Mouse (Mus musculus): ENCODE data around the gene Hoxc11. TPM values are rescaled to one million over a fixed set of nuclear protein-coding genes. Genes with fewer than 3 reads are reported as not detected.

The Hoxc11 gene
- total RNA-seq, 4 experiments from 2014 or later, result not detected

DNA sequence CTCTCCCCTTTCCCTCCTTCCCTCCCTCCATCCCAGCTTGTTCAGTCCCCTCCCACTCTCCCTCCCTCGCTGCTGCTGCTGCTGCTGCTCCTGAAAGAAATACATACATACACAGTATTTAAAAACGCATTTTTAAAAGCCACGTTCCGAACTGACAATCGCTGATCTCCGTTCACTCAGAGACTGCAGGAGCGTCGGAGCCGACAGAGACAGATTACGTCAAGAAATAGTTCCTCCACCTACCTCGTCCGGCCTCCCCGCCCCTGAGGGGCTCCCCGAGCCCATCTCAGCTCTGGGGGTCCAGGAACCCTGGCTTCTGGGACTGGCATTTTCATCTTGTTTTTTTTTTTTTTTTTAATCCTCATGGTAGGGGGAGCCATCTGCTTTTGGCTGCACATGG, 26.7 kb downstream of the Hoxc11 start:
- no peak for DNase-seq (ENCODE audit: low spot score in 2 of 2)

DNA sequence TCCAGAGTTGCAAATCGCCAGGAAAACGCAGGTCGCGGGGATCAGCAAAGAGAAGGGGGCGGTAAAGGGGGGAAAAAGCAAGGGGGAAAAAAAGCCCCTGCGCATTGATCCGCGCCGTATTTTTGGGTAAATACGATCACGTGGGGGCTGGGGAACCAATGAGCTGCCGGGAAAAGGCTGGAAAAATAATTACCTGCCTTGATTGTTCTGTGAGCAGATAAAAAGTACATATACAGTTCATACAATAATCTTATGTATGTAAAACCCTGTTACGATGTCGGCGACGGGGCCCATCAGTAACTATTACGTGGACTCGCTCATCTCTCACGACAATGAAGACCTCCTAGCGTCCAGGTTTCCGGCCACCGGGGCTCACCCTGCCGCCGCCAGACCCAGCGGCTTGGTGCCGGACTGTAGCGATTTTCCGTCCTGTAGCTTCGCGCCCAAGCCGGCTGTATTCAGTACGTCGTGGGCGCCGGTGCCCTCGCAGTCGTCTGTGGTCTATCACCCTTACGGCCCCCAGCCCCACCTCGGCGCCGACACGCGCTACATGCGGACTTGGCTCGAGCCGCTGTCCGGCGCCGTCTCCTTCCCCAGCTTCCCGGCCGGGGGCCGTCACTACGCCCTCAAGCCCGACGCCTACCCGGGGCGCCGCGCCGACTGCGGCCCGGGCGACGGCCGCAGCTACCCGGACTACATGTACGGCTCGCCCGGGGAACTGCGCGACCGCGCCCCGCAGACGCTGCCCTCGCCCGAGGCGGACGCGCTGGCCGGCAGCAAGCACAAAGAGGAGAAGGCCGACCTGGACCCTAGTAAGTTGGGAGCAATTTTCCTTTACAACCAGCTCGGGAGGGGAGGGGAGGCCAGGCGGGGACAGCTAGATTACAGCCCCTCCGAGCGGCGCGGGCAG, 27.4 kb downstream of the Hoxc11 start:
- no peak for DNase-seq (ENCODE audit: low spot score in 2 of 2)

DNA sequence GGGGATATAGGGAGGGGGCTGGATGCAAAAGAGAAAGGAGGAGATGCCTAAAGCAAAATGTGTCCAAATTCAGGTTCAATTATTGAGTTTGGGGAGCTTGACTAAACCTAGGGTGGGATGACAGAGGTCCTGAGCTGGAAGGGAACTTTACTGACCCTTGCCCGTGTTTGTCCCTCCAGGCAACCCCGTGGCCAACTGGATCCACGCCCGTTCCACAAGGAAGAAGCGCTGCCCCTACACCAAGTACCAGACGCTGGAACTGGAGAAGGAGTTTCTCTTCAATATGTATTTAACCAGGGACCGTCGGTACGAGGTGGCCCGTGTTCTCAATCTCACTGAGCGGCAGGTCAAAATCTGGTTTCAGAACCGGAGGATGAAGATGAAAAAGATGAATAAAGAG, 29.5 kb downstream of the Hoxc11 start:
- no peak for DNase-seq (ENCODE audit: low spot score in 2 of 2)

DNA sequence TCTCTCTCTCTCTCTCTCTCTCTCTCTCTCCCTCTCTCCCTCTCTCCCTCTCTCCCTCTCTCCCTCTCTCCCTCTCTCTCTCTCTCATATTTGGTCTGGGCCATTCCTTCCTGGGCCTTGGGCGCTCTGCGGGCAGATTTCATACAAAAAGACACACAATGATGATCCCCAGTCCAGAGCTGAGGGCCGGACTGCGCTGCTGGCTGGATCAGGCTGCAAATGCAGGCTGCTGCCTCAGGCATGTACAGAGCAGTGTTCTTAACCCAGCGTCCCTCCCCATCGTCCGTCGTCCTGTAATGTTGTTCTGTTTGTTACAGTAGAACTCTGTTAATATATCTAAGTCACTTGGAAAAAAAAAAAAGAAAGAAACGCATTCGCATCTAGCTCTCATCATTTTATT, 30.3 kb downstream of the Hoxc11 start:
- DNase-seq (ENCODE audit: low spot score in 2 of 2), result no peak

DNA sequence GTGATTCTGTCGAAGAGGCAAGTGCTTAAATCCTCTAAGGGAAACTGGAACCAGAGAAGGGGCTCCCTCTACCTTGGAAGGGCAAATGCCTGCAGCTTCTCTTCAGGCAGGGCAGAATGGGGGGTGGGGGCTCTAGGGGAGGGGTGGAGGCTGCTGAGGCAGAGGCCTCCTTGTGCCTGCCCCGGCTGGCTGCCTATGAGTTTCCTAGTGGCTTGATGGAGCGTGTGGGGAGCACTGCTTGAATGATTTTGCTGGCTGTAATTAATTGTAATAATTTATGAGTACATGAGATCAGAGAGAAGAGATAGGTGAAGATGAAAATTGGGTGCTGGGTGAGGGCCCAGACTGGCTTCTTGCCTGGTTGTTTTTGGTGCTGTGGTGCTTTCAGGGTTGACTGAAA, 30.7 kb downstream of the Hoxc11 start:
- DNase-seq (ENCODE audit: low spot score in 2 of 2), result no peak

DNA sequence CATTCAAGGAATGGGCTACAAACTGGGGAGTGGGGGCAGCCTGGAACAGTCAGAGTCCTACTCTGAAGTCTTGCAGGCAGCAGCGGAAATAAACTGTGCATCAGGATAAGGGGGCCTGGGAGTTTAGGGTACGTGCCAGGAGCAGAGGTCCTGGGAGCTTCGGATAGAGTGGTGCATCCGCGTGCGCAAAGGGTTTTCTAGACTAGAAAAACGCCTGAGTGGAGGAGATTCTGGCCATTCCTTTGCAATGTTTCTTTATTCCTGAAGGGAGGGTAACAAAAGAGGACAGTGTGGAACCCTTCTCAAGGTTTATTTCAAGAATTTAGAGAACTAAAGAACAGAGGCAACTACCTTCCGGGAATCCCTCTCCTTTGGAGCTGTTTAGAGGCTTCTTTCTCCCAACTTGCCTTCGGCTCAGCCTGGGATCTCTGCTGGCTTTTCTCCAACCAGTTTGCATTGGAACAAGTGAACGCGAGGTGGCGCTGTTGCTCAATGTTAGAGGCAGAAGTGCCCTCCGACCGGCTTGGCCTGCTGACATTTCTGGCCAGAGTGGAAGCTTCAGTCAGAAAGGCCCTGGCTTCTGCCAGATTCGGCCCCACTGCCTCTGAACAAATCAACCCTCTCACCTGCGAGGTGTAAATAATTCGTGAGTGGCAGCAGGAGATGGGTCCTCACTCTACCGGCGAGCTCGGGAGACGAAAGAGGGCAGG, 33.1 kb downstream of the Hoxc11 start:
- DNase-seq (ENCODE audit: low spot score in 2 of 2), result peak; percentile 53 to 85

DNA sequence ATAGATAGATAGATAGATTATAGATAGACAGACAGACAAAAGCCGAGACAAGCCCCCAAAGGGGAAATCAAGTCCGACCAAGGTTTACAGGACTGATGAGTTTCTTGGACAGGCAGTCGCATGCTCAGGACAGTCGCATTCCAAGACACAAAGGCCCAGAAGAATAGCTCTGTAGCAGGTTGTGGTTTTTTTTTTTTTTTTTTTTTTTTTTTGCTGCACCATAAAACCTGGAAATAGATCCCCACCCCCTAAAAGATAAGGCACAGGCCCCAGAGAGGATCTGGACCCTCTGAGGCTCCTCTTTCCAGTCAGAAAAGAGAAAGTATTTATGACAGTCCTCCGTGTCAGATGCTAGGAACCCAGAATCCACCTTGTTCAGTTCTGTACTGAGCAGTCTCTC, 33.9 kb downstream of the Hoxc11 start:
- no peak for DNase-seq (ENCODE audit: low spot score in 2 of 2)

DNA sequence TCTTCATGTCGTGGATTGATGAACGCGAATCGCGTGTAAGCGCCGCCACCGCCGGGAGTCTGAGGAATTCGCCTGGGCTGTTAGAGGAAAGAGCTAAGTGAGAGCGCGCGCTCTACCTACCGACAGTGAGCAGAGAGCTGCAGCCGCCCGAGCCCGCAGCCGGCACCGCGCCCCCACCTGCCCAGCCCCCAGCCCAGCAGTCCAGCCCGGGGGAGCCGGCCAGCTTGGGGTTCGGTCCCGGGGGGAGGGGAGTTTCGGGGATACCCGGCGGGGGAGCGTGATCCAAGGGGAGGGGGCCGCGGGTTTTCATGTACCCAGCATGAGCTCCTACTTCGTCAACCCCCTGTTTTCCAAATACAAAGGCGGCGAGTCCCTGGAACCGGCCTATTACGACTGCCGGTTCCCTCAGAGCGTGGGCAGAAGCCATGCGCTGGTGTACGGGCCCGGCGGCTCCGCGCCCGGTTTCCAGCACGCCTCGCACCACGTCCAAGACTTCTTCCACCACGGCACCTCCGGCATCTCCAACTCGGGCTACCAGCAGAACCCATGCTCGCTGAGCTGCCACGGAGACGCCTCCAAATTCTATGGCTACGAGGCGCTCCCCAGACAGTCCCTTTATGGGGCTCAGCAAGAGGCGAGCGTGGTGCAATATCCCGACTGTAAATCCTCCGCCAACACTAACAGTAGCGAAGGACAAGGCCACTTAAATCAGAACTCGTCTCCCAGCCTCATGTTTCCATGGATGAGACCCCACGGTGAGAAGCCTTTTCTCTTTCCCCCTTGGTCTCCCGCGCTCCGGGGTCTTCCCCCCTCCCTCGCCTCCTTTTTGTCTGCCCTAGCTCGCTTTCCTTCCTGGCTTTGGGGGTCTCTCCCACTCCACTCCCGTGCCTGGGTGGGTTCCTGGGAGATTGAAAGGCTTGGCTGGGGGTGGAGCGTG, 36.5 kb downstream of the Hoxc11 start, which contains the start of gene Hoxc8:
Gene Hoxc8 (plus strand): TSS at position 147 of the 937 bp plus-strand sequence.
- no peak for DNase-seq (ENCODE audit: low spot score in 2 of 2)

DNA sequence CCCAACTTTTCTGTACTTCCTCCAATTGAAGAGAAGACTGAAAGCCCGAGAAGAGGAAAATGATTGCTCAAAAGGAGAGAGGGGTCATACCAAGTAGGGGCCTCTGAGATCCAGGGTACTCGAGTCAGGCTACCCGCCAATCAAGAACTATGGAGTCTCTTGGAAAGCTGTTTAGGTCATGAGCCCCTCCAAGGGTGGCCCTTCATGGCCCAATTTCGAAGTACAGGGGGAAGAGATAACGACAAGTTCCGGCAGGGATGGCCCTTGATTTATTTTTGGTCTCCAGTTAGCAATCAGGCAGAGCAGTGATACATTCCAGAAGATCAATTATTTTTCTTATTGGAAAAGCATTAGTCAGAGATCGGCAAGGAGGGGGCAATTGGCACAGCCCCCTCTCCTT, 37.6 kb downstream of the Hoxc11 start:
- no peak for DNase-seq (ENCODE audit: low spot score in 2 of 2)

DNA sequence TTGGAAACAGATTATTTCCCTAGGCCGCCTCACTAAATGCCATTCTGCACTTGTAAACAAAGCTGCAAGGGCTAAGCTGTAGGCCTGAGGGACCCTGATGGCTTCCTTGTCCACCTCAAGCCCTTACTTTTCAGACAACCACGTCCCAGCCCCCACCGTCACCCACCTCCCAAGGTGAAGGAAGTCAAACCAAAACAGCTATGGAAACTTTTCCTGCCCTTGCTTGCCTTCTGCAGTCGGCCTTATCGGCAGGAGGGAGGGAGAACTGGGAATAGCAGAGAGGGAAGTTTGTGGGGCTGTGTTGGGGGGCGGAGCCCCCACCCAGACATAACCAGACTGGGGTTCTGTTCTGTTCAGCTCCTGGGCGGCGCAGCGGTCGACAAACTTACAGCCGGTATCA, 38.0 kb downstream of the Hoxc11 start:
- no peak for DNase-seq (ENCODE audit: low spot score in 2 of 2)

DNA sequence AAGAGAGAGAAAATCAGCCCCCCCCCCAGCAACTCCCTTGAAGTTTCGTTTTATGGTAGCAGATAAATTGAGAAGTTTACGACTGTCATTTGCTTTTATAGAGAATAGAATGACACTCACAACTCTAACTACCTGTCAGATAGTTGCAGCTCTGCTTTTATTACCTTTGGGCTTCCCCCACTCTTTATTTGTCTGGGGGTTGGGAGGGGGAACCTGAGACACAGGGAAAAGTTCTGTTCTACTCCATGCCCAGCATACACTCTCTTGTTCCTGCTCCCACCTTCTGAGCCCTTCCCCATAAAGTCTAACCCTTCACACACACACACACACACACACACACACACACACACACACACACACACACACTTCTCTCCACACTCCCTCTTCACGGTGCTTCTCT, 38.6 kb downstream of the Hoxc11 start:
- DNase-seq (ENCODE audit: low spot score in 2 of 2), result no peak

DNA sequence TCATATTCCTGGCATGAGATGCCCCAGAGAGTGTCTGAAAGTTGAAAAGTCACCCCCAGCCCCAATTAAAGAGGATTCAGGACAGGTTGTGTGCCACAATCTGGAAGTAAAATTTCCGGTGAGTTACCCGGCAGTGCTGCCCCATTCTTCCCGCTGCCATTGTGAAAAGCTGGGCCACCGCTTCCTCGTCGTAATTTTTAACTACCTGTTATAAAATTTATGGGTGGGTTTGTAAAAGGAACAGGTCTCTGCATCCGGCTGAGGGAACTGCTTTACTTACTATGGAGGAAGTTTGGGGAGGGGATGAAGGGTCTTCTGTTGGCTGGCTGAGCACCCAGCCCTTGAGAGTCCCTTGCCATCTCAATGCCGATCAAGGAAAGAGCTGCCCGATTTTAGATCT, 42.3 kb downstream of the Hoxc11 start:
- no peak for DNase-seq (ENCODE audit: low spot score in 2 of 2)

DNA sequence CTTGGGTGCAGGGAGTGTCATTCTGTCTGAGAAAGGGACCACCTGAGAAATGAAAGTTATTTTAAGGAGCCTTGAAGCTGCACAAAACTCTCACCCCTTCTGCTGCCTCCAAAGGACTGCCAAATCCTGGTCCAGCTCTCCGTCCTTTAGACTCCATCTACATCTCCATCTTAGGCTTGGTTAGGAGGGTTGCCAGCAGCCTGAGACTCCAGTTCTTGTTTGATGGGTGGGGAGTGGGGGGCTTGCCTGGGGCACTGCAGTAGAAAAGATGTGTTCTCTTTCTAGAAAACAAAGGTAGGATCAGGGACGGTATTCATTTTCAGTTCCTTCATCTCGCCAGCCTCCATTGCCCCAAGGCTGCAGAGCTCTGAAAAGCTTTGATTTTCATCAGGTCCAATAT, 43.2 kb downstream of the Hoxc11 start:
- DNase-seq (ENCODE audit: low spot score in 2 of 2), result no peak

DNA sequence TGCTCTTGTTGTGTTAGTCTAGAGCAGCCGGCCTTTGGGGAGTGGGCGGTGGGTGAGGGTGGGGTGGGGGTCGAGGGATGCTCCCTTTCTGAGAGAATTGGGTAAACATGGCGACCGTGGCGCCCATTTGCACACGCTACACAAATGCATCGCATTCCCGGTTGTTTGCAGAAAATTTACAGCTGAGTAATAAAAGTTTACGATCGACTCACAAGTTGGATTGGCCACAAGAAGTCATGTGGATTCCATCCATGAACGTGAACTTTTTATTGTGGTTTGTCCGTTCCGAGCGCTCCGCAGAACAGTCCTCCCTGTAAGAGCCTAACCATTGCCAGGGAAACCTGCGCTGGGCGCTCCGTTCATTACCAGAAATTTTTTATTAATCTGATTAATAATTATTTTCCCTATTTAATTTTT, 43.7 kb downstream of the Hoxc11 start, which contains the start of gene Hoxc6:
Gene Hoxc6 (plus strand): TSS at position 319 of the 417 bp plus-strand sequence.
- no peak for DNase-seq (ENCODE audit: low spot score in 2 of 2)

DNA sequence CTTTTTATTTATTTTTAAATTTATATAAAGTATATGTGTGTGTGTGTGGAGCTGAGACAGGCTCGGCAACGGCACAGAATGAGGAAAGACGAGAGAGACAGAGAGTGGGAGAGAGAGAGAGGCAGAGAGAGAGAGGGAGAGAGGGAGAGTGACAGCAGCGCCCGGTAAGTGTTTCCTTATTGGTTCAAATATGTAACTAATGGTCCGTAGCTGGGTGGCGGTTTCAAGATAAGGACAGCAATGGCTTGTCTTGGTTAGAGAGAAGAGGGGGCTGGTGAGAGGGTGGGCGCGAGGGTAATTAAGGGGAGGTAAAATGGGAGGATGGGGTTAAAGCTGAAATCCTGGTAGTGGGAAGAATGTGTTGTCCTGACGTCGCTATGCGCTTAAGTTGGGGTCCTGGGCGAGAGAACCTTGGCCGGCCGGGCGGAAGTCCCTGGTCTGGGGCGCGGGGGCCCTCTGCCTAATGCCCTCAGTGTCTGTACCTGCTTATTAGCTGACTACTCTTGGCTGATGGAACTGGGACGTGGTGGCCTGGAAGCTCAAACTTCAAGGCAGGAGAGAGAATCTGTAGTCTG, 44.5 kb downstream of the Hoxc11 start:
- no peak for DNase-seq (ENCODE audit: low spot score in 2 of 2)

DNA sequence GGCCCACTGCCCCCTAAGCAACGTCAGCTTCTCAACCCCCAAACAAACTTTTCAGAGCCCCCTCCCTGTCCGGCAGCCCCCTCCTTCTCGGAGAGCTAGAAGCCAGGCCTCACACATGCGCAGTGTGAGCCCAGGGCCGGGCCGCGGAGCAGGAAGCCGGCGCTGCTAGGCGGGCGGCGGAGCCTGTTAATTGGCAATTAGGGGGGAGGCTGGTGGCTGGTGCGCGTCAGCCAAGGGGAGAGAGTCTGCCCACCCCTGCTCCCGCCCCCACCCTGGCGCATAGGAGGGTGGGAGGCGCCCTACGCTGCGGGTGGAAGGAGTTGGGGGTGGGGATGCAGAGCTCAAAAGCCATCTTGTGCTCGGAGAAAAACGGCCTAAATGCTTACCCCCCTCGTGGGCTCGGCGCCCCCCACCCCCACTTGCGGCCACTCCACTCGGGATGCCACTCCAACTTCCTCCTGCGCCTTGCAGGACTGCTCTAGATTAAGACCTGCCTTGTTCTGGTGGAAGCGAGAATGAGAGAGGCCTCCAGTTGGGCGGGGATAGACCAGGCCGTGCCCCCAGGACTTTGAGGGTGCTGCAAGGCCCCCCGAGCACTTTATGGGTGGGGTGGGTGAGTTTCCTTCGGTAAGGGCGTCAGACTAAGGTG, 45.1 kb downstream of the Hoxc11 start:
- DNase-seq (ENCODE audit: low spot score in 2 of 2), result no peak

DNA sequence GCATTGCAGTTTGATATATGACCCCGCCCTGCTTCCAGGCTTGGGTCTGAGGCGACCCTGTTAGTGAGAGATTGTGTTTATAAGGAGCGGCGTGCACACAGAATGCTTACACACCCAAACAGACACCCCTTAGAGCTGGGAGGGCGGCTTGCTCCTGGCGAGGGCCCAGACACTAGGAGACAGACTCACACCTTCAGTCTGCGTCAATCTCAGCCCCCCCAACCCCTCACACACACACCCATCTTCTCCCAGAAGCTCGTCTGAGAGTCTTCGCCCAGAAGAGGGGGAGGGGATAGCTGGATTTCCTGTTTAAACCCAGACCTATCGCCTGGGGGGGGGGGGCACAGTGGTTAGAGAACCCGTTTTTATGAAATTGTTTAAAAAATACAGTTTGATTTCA, 45.7 kb downstream of the Hoxc11 start:
- no peak for DNase-seq (ENCODE audit: low spot score in 2 of 2)

DNA sequence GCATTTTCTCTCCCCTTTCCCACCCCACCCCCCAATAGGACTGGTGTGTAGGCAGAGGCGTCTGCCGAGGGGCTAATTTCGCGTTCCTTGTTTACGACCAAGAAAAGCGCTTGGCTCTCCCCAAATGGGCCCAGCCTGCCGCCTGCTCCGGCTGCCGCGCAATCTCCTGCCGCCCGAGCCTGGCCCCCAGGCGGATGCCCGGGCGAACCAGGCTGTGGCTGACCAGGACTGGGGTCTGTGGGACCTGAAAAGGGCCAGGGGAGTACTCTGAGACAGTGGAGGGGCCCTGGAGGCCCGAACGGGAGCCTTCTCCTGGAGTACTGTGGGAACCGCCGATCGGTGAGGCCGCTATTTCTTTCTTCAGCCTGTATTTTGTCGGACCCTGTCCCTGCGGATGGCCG, 46.3 kb downstream of the Hoxc11 start:
- DNase-seq (ENCODE audit: low spot score in 2 of 2), result no peak

DNA sequence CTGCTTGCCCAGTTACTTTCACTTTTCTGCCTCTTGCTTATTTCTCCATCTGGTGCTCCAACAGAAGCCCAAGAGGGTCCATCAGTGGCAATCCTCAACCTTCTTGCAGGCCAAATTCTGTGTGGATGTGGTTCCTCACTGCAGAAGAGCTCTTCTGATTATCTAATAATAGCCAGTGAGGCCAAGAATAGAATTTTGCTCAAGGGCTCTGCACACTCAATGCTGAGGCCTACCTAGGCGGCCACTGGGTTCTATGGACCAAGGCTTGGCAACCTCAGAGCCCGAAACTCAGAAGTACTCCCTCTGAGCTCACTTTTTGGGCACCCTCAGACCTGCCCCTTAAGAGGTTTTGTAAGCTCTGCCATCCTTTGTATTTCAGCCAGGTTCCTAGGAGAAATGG, 47.1 kb downstream of the Hoxc11 start:
- DNase-seq (ENCODE audit: low spot score in 2 of 2), result no peak

DNA sequence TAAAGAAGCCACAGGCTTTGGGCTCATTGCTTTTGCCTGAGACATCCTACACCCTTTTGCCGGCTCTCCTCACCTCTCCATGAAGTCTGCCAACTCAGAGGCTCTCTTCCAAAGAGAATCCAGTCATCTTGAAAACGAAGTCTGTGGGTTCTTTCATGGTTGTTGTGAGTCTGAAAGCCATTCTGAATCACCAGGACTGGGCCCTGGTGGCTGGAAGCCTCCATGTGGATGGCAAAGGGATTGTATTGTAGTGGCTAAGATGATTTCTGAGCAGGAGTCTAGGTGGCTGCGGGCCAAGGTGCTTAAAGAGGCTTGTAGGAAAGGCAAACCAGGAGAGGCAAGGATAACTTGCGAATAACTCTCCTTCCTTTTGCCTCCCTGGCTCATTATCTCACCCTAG, 47.9 kb downstream of the Hoxc11 start:
- no peak for DNase-seq (ENCODE audit: low spot score in 2 of 2)
